ENCODE assay signal across 12 mouse cellular contexts in genomic region chr19:4261038-4261698, GRCm38 (mm10). TPM values are rescaled to one million over a fixed set of nuclear protein-coding genes. Genes with fewer than 3 reads are reported as not detected.
DNase-seq lines count a peak whose midpoint lies in the region; ATAC-seq and TF ChIP-seq lines count a peak whose summit lies in the region.
"Had no signal": no experiment of that assay in that cellular context is flagged by ENCODE, and none has a peak within 500 bp of the region (broad histone marks: within the 10 kb centered on the region; RNA-seq: fewer than 3 reads in every experiment).

No protein-coding gene starts in this region.

- H3K36me3 ChIP-seq in small intestine, adult 2 months (ENCODE audit: control insufficient read depth, insufficient read depth, low read length), result peaks cover 36% of the 10 kb centered on the region
- H3K36me3 ChIP-seq: hindbrain, embryonic 15.5 days; midbrain, embryonic 12.5 days had no signal

- no peaks in the 10 kb centered on the region for H3K27me3 ChIP-seq in small intestine, adult 2 months (ENCODE audit: control insufficient read depth, insufficient read depth, low read length)
- H3K27me3 ChIP-seq: hindbrain, embryonic 15.5 days had no signal

- no peak for TF ChIP-seq POLR2A in small intestine, adult 2 months (IDR thresholded peaks at IDR 0.05; ENCODE audit: low read depth, low read length)

- peak; percentile 11; the same call in 1 of the 2 replicates for TF ChIP-seq CTCF in left cerebral cortex, adult 2 months (IDR thresholded peaks at IDR 0.05)
- TF ChIP-seq CTCF in small intestine, adult 2 months (IDR thresholded peaks at IDR 0.05; ENCODE audit: extremely low read depth, insufficient read length, insufficient replicate concordance, low read depth, low read length), result 0 out of 2 replicates have a peak, but pooled peaks have one; percentile 11

- H3K27ac ChIP-seq in left cerebral cortex, adult 2 months, result no peak overlapping the region
- no peak overlapping the region for H3K27ac ChIP-seq in small intestine, adult 2 months (ENCODE audit: insufficient read depth, low read depth, low read length)
- H3K27ac ChIP-seq: hindbrain, embryonic 15.5 days; midbrain, embryonic 12.5 days had no signal

- H3K4me1 ChIP-seq in small intestine, adult 2 months (ENCODE audit: control insufficient read depth, insufficient read depth, insufficient read length, low read length), result peaks cover 9% of the 10 kb centered on the region

- no peak for DNase-seq in left cerebral cortex, adult 2 months (ENCODE audit: extremely low spot score in 1 of 2, low spot score in 2 of 2)
- no peak for DNase-seq in left cerebral cortex, postnatal 14 days (ENCODE audit: low spot score in 2 of 2)
- peak; percentile 21 for DNase-seq in MN1 (ENCODE audit: low spot score)
- no peak for DNase-seq in right cerebral cortex, postnatal 25 days
- no peak for DNase-seq in kidney, adult 18-20 months
- DNase-seq in heart, adult 18-20 months, result no peak

- ATAC-seq in common myeloid progenitor, adult 5-6 weeks (replicated peaks; ENCODE audit: low read depth, poor library complexity, severe bottlenecking), result peak; percentile 60

- intact Hi-C loops in left cerebral cortex, adult 2 months (cut with DNase I), result no loop called here
- intact Hi-C loops in left cerebral cortex, postnatal 14 days (cut with DNase I), result no loop called here

- 41% methylated on average over 8 of the region's 8 CpGs for WGBS in small intestine, adult 2 months

- H3K4me3 ChIP-seq in left cerebral cortex, adult 2 months, result no peak overlapping the region
- no peak overlapping the region for H3K4me3 ChIP-seq in small intestine, adult 2 months (ENCODE audit: low read depth, low read length)
- H3K4me3 ChIP-seq: hindbrain, embryonic 15.5 days; midbrain, embryonic 12.5 days had no signal

RNA-seq across cellular contexts. Expression of gene Ssh3, which starts 7.8 kb away (rescaled TPM):
- total RNA-seq in left cerebral cortex, adult 2 months (2021), result 10 to 100 TPM; 60.9 to 72.6 TPM
- 10 to 100 TPM; 44.5 to 52.4 TPM for total RNA-seq in left cerebral cortex, postnatal 14 days (2021)
- 13.6 and 22.7 TPM in 2 replicates for total RNA-seq in common myeloid progenitor, adult 5-6 weeks (2017)
- 72.2 and 105 TPM in 2 replicates for polyA plus RNA-seq in small intestine, adult 2 months (2012; rRNA removed)
- 1 to 10 TPM; 5.6 to 7.4 TPM for total RNA-seq in heart, adult 18-20 months (2021)

RNA-seq across cellular contexts. Expression of gene Ankrd13d, which starts 21.8 kb away (rescaled TPM):
- total RNA-seq in left cerebral cortex, adult 2 months (2021), result 10 to 100 TPM; 68.7 to 75.0 TPM
- total RNA-seq in left cerebral cortex, postnatal 14 days (2021), result 10 to 100 TPM; 84.5 to 84.9 TPM
- 0.58 and 3.7 TPM in 2 replicates for total RNA-seq in common myeloid progenitor, adult 5-6 weeks (2017)
- polyA plus RNA-seq in small intestine, adult 2 months (2012; rRNA removed), result 1.1 and 1.8 TPM in 2 replicates
- total RNA-seq in heart, adult 18-20 months (2021), result 1 to 10 TPM in 1 of 2 experiments, under 1 TPM in 1; 0.92 to 2.1 TPM

RNA-seq across cellular contexts. Expression of gene Pold4, which starts 29.5 kb away (rescaled TPM):
- total RNA-seq in left cerebral cortex, adult 2 months (2021), result 10 to 100 TPM; 15.4 to 17.6 TPM
- total RNA-seq in left cerebral cortex, postnatal 14 days (2021), result 10 to 100 TPM; 16.2 to 16.9 TPM
- 64.3 and 74.0 TPM in 2 replicates for total RNA-seq in common myeloid progenitor, adult 5-6 weeks (2017)
- 46.4 and 118 TPM in 2 replicates for polyA plus RNA-seq in small intestine, adult 2 months (2012; rRNA removed)
- total RNA-seq in heart, adult 18-20 months (2021), result 10 to 100 TPM in 1 of 2 experiments, 1 to 10 TPM in 1; 9.1 to 19.9 TPM

RNA-seq across cellular contexts. Expression of gene Grk2, which starts 44.9 kb away (rescaled TPM):
- total RNA-seq in left cerebral cortex, adult 2 months (2021), result 100 to 1,000 TPM; 236 to 248 TPM
- total RNA-seq in left cerebral cortex, postnatal 14 days (2021), result 100 to 1,000 TPM; 165 to 173 TPM
- 186 and 204 TPM in 2 replicates for total RNA-seq in common myeloid progenitor, adult 5-6 weeks (2017)
- polyA plus RNA-seq in small intestine, adult 2 months (2012; rRNA removed), result 64.0 and 128 TPM in 2 replicates
- total RNA-seq in heart, adult 18-20 months (2021), result 10 to 100 TPM; 45.9 to 54.9 TPM

RNA-seq across cellular contexts. Expression of gene AC109138.7, which starts 47.0 kb away (rescaled TPM):
- total RNA-seq in left cerebral cortex, adult 2 months (2021), result not detected
- not detected for total RNA-seq in left cerebral cortex, postnatal 14 days (2021)
- not detected in 2 replicates for total RNA-seq in common myeloid progenitor, adult 5-6 weeks (2017)
- not detected in 2 replicates for polyA plus RNA-seq in small intestine, adult 2 months (2012; rRNA removed)
- not detected for total RNA-seq in heart, adult 18-20 months (2021)
- total RNA-seq: left cerebral cortex, postnatal 36 days had no signal
- polyA plus RNA-seq: cortical plate, adult 2 months; hindbrain, embryonic 15.5 days; midbrain, embryonic 12.5 days had no signal

Comparison
In these comparisons a context has a peak if more than half of its experiments do, and no peak if none do; other contexts are left out.
1. RNA of gene Ankrd13d, which starts 21.8 kb away (total RNA-seq): 84.5 to 84.9 TPM in left cerebral cortex, postnatal 14 days and 68.7 to 75.0 TPM in left cerebral cortex, adult 2 months; 0.58 to 3.7 TPM in common myeloid progenitor, adult 5-6 weeks and 0.92 to 2.1 TPM in heart, adult 18-20 months; every median in the first group is over 10 times any median in the second.